9 mouse cellular contexts compared by ENCODE assay signal in the genomic region with DNA sequence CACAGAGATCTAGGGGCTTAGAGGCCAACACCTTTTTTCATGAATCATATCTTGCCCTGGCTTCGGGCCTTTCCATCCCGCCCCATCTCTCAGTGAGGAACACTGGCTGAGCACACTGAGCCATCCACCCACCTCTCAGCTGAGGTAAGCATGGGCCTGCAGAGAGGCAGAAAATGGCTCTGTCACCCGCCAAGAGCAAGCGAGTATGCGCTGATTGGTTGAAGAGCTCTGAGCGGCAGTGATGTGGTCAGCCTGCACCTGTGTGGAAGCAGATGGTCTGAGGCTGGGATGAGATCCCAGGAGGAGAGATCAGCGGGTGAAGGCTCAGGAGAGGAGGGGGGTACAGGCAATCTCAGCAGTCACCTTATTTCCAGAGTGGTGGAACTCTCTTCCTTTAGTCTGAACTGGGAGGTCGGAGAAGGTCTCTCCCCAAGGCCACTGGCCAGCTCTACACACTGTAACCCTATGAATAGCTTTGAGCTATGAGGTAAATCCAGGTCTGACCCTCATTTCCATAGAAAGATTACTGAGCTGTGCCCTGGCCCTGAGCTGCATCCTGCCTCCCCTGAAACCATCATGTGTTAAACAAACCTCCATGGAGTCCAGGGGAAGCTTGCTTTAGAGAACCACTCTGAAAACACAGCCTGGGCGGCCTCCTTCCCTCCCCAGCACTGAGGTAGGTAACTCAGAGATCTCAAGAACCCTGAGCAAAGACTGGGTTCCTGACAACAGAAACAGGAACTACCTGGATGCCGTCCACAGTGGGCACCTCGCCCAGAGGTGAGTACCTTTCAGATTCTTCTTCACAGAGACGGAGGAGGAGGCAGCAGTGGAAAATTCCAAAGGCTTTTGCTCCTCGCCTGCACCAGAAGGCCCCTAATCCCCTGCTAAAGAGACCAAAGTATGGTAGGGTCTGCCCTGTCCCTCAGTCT. TPM values are rescaled to one million over a fixed set of nuclear protein-coding genes. Genes with fewer than 3 reads are reported as not detected.
A peak's percentile ranks its signal among the peaks of the same experiment; 100 is the strongest.
DNase-seq lines count a peak whose midpoint lies in the region; ATAC-seq lines count a peak whose summit lies in the region.
"Had no signal": no experiment of that assay in that cellular context is flagged by ENCODE, and none has a peak within 500 bp of the region (broad histone marks: within the 10 kb centered on the region; RNA-seq: fewer than 3 reads in every experiment).

No protein-coding gene starts in this region.

- H3K4me1 ChIP-seq in intestine, embryonic 15.5 days (replicated peaks): peaks cover 83% of the 10 kb centered on the region
- H3K4me1 ChIP-seq in liver, embryonic 15.5 days (replicated peaks): peaks cover 99% of the 10 kb centered on the region
- H3K4me1 ChIP-seq in stomach, embryonic 14.5 days (ENCODE audit: control insufficient read depth, insufficient read depth, low read length): peaks cover 72% of the 10 kb centered on the region

- WGBS in intestine, embryonic 15.5 days: 68% methylated on average over 13 of the region's 13 CpGs
- 80% methylated on average over 13 of the region's 13 CpGs for WGBS in liver, embryonic 15.5 days (ENCODE audit: insufficient replicate concordance)
- WGBS in stomach, embryonic 14.5 days: 56% methylated on average over 13 of the region's 13 CpGs

- no peaks in the 10 kb centered on the region for H3K36me3 ChIP-seq in intestine, embryonic 15.5 days
- H3K36me3 ChIP-seq in liver, embryonic 15.5 days (replicated peaks): no peaks in the 10 kb centered on the region
- H3K36me3 ChIP-seq in stomach, embryonic 14.5 days (ENCODE audit: control insufficient read depth, insufficient read depth, low read length): no peaks in the 10 kb centered on the region

- DNase-seq in adrenal gland, postnatal 36 days: peak; percentile 26 to 39
- no peak for DNase-seq in adrenal gland, postnatal 25 days
- DNase-seq in urinary bladder, postnatal 4 days (ENCODE audit: low spot score in 2 of 2): peak; percentile 21 to 63
- DNase-seq in urinary bladder, adult 2 months (ENCODE audit: low spot score): no peak

- H3K27ac ChIP-seq in intestine, embryonic 15.5 days: peak overlapping the region; percentile 89
- H3K27ac ChIP-seq in liver, embryonic 15.5 days (replicated peaks): peak overlapping the region; percentile 59
- peak overlapping the region; percentile 87; the same call in 1 of the 2 replicates for H3K27ac ChIP-seq in stomach, embryonic 14.5 days (ENCODE audit: low read length)
- H3K27ac ChIP-seq: liver, embryonic 14.5 days had no signal

- H3K9ac ChIP-seq in intestine, embryonic 15.5 days: no peak overlapping the region
- H3K9ac ChIP-seq in liver, embryonic 15.5 days: no peak overlapping the region; the same call in 1 of the 2 replicates
- H3K9ac ChIP-seq in stomach, embryonic 14.5 days (replicated peaks; ENCODE audit: low read depth, low read length): no peak overlapping the region
- H3K9ac ChIP-seq: liver, embryonic 14.5 days had no signal

- no peak overlapping the region for H3K4me2 ChIP-seq in intestine, embryonic 15.5 days (replicated peaks)
- H3K4me2 ChIP-seq in liver, embryonic 15.5 days: no peak overlapping the region
- H3K4me2 ChIP-seq in stomach, embryonic 14.5 days (replicated peaks; ENCODE audit: low read depth, low read length): no peak overlapping the region

- no peaks in the 10 kb centered on the region for H3K27me3 ChIP-seq in intestine, embryonic 15.5 days (replicated peaks)
- no peaks in the 10 kb centered on the region for H3K27me3 ChIP-seq in liver, embryonic 15.5 days
- H3K27me3 ChIP-seq in stomach, embryonic 14.5 days (ENCODE audit: control insufficient read depth, insufficient read depth, low read length): no peaks in the 10 kb centered on the region

- no peak for ATAC-seq in intestine, embryonic 15.5 days
- ATAC-seq in liver, embryonic 15.5 days (ENCODE audit: insufficient read depth): no peak
- no peak for ATAC-seq in stomach, embryonic 14.5 days (ENCODE audit: insufficient number of reproducible peaks, insufficient read depth, low FRiP score, low read depth)
- no peak for ATAC-seq in erythroblast, adult 5-6 weeks (replicated peaks; ENCODE audit: low FRiP score, poor library complexity, severe bottlenecking)

- no peaks in the 10 kb centered on the region for H3K9me3 ChIP-seq in intestine, embryonic 15.5 days
- H3K9me3 ChIP-seq in liver, embryonic 15.5 days (replicated peaks): no peaks in the 10 kb centered on the region
- H3K9me3 ChIP-seq in stomach, embryonic 14.5 days (ENCODE audit: control insufficient read depth, low read depth, low read length): no peaks in the 10 kb centered on the region

- H3K4me3 ChIP-seq in intestine, embryonic 15.5 days (replicated peaks): no peak overlapping the region
- H3K4me3 ChIP-seq in liver, embryonic 15.5 days (replicated peaks): no peak overlapping the region
- H3K4me3 ChIP-seq in stomach, embryonic 14.5 days (ENCODE audit: low read depth, low read length): no peak overlapping the region

RNA-seq across cellular contexts. Expression of gene Fam53b, which starts 6.5 kb away (rescaled TPM):
- total RNA-seq in adrenal gland, postnatal 36 days (2021): 10 to 100 TPM; 65.9 to 94.9 TPM
- 86.3 and 107 TPM in 2 replicates for total RNA-seq in adrenal gland, postnatal 25 days (2021)
- polyA plus RNA-seq in urinary bladder, adult 2 months (2012; rRNA removed): 11.2 and 15.8 TPM in 2 replicates
- 17.9 and 19.1 TPM in 2 replicates for polyA plus RNA-seq in intestine, embryonic 15.5 days (2015; fragmentation: Nextera tagmentation; extraction: Ambion mirVana)
- 25.5 and 28.0 TPM in 2 replicates for polyA plus RNA-seq in liver, embryonic 15.5 days (2015; fragmentation: Nextera tagmentation; extraction: Ambion mirVana)
- polyA plus RNA-seq in stomach, embryonic 14.5 days (2014; fragmentation: Nextera tagmentation; extraction: Ambion mirVana): 16.4 and 17.2 TPM in 2 replicates
- total RNA-seq in erythroblast, adult 5-6 weeks (2015; ENCODE audit: low replicate concordance): 119 and 143 TPM in 2 replicates
- 126 and 169 TPM in 2 replicates for total RNA-seq in erythroblast, adult 5-6 weeks (2017; ENCODE audit: low replicate concordance)

RNA-seq across cellular contexts. Expression of gene Eef1akmt2, which starts 45.3 kb away (rescaled TPM):
- total RNA-seq in adrenal gland, postnatal 36 days (2021): 10 to 100 TPM; 23.8 to 30.0 TPM
- total RNA-seq in adrenal gland, postnatal 25 days (2021): 30.5 and 36.6 TPM in 2 replicates
- 33.7 and 34.9 TPM in 2 replicates for polyA plus RNA-seq in urinary bladder, adult 2 months (2012; rRNA removed)
- polyA plus RNA-seq in intestine, embryonic 15.5 days (2015; fragmentation: Nextera tagmentation; extraction: Ambion mirVana): 60.7 and 64.4 TPM in 2 replicates
- 15.6 and 17.2 TPM in 2 replicates for polyA plus RNA-seq in liver, embryonic 15.5 days (2015; fragmentation: Nextera tagmentation; extraction: Ambion mirVana)
- 74.1 and 76.7 TPM in 2 replicates for polyA plus RNA-seq in stomach, embryonic 14.5 days (2014; fragmentation: Nextera tagmentation; extraction: Ambion mirVana)
- total RNA-seq in erythroblast, adult 5-6 weeks (2015; ENCODE audit: low replicate concordance): 5.6 and 7.3 TPM in 2 replicates
- 16.3 and 23.8 TPM in 2 replicates for total RNA-seq in erythroblast, adult 5-6 weeks (2017; ENCODE audit: low replicate concordance)

RNA-seq across cellular contexts. Expression of gene Abraxas2, which starts 51.8 kb away (rescaled TPM):
- total RNA-seq in adrenal gland, postnatal 36 days (2021): 10 to 100 TPM; 35.8 to 36.1 TPM
- 35.4 and 39.5 TPM in 2 replicates for total RNA-seq in adrenal gland, postnatal 25 days (2021)
- 24.0 and 24.7 TPM in 2 replicates for polyA plus RNA-seq in urinary bladder, adult 2 months (2012; rRNA removed)
- 30.3 and 36.9 TPM in 2 replicates for polyA plus RNA-seq in intestine, embryonic 15.5 days (2015; fragmentation: Nextera tagmentation; extraction: Ambion mirVana)
- polyA plus RNA-seq in liver, embryonic 15.5 days (2015; fragmentation: Nextera tagmentation; extraction: Ambion mirVana): 11.9 and 13.9 TPM in 2 replicates
- polyA plus RNA-seq in stomach, embryonic 14.5 days (2014; fragmentation: Nextera tagmentation; extraction: Ambion mirVana): 38.0 and 41.4 TPM in 2 replicates
- total RNA-seq in erythroblast, adult 5-6 weeks (2015; ENCODE audit: low replicate concordance): 14.6 and 15.3 TPM in 2 replicates
- 7.2 and 10.6 TPM in 2 replicates for total RNA-seq in erythroblast, adult 5-6 weeks (2017; ENCODE audit: low replicate concordance)

Comparison
In these comparisons a context has a peak if more than half of its experiments do, and no peak if none do; other contexts are left out.
1. DNase-seq: peak in adrenal gland, postnatal 36 days (2 of 2) and urinary bladder, postnatal 4 days (2 of 2); none in adrenal gland, postnatal 25 days (single experiment) and urinary bladder, adult 2 months (single experiment).
2. Peak in every context shown above with its lines, with median percentiles within 50 percentile points of each other: H3K27ac ChIP-seq.